Mouse (Mus musculus) ES-E14 (cell line): ENCODE results near the gene Scin.

Experiments used
- CHD2 ChIP-seq: IDR thresholded peaks from 2 replicates; pipeline ENCODE4 v1.6.1; 2014; ENCODE audit warnings: mild to moderate bottlenecking, low read depth, low read length, inconsistent platforms
- MAFK ChIP-seq: IDR thresholded peaks from 2 replicates; pipeline ENCODE4 v1.6.1; 2014; ENCODE audit warnings: mild to moderate bottlenecking, low read depth, low read length, inconsistent platforms; ENCODE audit not compliant: insufficient read depth
- ZC3H11A ChIP-seq: IDR thresholded peaks from 2 replicates; pipeline ENCODE4 v1.6.1; 2012; ENCODE audit warnings: low read depth, mild to moderate bottlenecking, inconsistent platforms, low read length, borderline replicate concordance
- ZNF384 ChIP-seq: IDR thresholded peaks from 2 replicates; pipeline ENCODE4 v1.6.1; 2012; ENCODE audit warnings: low read depth, low read length, inconsistent platforms

- no peak for TF ChIP-seq MAFK
- TF ChIP-seq ZNF384: no peak
- no peak for TF ChIP-seq CHD2
- no peak for TF ChIP-seq ZC3H11A
Observed at GRCm38 (mm10) chr12:40147319-40147718, 13.3 kb upstream of the Scin start.
